Mouse (Mus musculus) forebrain, embryonic 11.5 days (tissue): ENCODE measurements around the gene Rgs6. TPM values are rescaled to one million over a fixed set of nuclear protein-coding genes. Genes with fewer than 3 reads are reported as not detected.

Experiments
- ATAC-seq: fragments of 200-750 bp; cut with Nextera tagmentation; replicated peaks from 2 replicates; pipeline ENCODE4 v1.8.0; 2017; ENCODE audit warnings: moderate TSS enrichment; ENCODE audit not compliant: low FRiP score
- DNase-seq: peaks from one replicate; pipeline ENCODE4 v3.0.0-alpha.2; 2017; ENCODE audit warnings: low spot score
- H3K27ac ChIP-seq: fragments of 300-500 bp; sonication (generic); 2 replicates; pipeline ENCODE4 v1.5.1; 2014; ENCODE audit warnings: low read depth, low read length
- H3K27me3 ChIP-seq: fragments of 300-500 bp; sonication (generic); 2 replicates; pipeline ENCODE4 v1.6.1; 2014; ENCODE audit warnings: mild to moderate bottlenecking, low read length, mixed read lengths; ENCODE audit not compliant: control insufficient read depth, insufficient read depth
- H3K36me3 ChIP-seq: fragments of 300-500 bp; sonication (generic); 2 replicates; pipeline ENCODE4 v1.6.1; 2014; ENCODE audit warnings: mild to moderate bottlenecking, low read length, moderate library complexity, mixed read lengths; ENCODE audit not compliant: control insufficient read depth, insufficient read depth
- H3K4me1 ChIP-seq: fragments of 300-500 bp; sonication (generic); replicated peaks from 2 replicates; pipeline ENCODE4 v1.6.1; 2014; ENCODE audit warnings: low read length, mixed read lengths; ENCODE audit not compliant: control insufficient read depth, insufficient read depth
- H3K4me2 ChIP-seq: fragments of 300-500 bp; sonication (generic); 2 replicates; pipeline ENCODE4 v1.6.1; 2014; ENCODE audit warnings: low read depth, mild to moderate bottlenecking, low read length, moderate library complexity, mixed read lengths; ENCODE audit not compliant: severe bottlenecking
- H3K4me3 ChIP-seq: fragments of 300-500 bp; sonication (generic); 2 replicates; pipeline ENCODE4 v1.5.1; 2014; ENCODE audit warnings: low read depth, low read length
- H3K9ac ChIP-seq: fragments of 300-500 bp; sonication (generic); 2 replicates; pipeline ENCODE4 v1.6.1; 2014; ENCODE audit warnings: low read length
- H3K9me3 ChIP-seq: fragments of 300-500 bp; sonication (generic); 2 replicates; pipeline ENCODE4 v1.6.1; 2016; ENCODE audit warnings: low read length, mixed read lengths; ENCODE audit not compliant: control insufficient read depth
- WGBS: fragments of 180-500 bp; shearing (Covaris S2); extraction: QIAGEN DNeasy Blood & Tissue Kit; methylation state at CpG from one replicate; pipeline ENCODE4 v1.1.7; 2014; 5-methylcytosine and 5-hydroxymethylcytosine counted together
- polyA plus RNA-seq: library from polyadenylated mRNA; unstranded; fragments of >200 nt; fragmentation: Nextera tagmentation; extraction: Ambion mirVana; gene quantifications from 2 replicates; pipeline ENCODE4 v1.2.1, GENCODE M21; 2014

Gene Rgs6
- polyA plus RNA-seq, 1 experiment from 2014 or later, result 0.72 TPM

GRCm38 (mm10) chr12:82780936-82781335 lies 192.8 kb downstream of the Rgs6 start:
- ATAC-seq (no peak), DNase-seq (no peak)
- Histone ChIP-seq H3K9ac (no peak overlapping the region), H3K4me2 (no peak overlapping the region), H3K27me3 (no peaks in the 10 kb centered on the region), H3K4me1 (no peaks in the 10 kb centered on the region), H3K9me3 (no peaks in the 10 kb centered on the region), H3K36me3 (no peaks in the 10 kb centered on the region), H3K4me3 (no peak overlapping the region), H3K27ac (no peak overlapping the region)
- WGBS, result 86% methylated on average over 5 of the region's 5 CpGs

GRCm38 (mm10) chr12:82781414-82781813 lies 193.3 kb downstream of the Rgs6 start:
- H3K36me3 ChIP-seq, result no peaks in the 10 kb centered on the region
- no peak overlapping the region for H3K4me3 ChIP-seq
- H3K9me3 ChIP-seq, result no peaks in the 10 kb centered on the region
- H3K4me1 ChIP-seq, result no peaks in the 10 kb centered on the region
- ATAC-seq, result no peak
- no peak overlapping the region for H3K9ac ChIP-seq
- 77% methylated on average over 5 of the region's 5 CpGs for WGBS
- H3K27ac ChIP-seq, result no peak overlapping the region
- H3K4me2 ChIP-seq, result no peak overlapping the region
- DNase-seq, result no peak
- no peaks in the 10 kb centered on the region for H3K27me3 ChIP-seq

- Histone ChIP-seq H3K9me3 (no peaks in the 10 kb centered on the region), H3K9ac (no peak overlapping the region), H3K4me3 (no peak overlapping the region), H3K36me3 (no peaks in the 10 kb centered on the region), H3K4me1 (no peaks in the 10 kb centered on the region), H3K4me2 (no peak overlapping the region), H3K27ac (no peak overlapping the region), H3K27me3 (no peaks in the 10 kb centered on the region)
- DNase-seq (no peak), ATAC-seq (no peak)
- 86% methylated on average over 3 of the region's 3 CpGs for WGBS
Observed at GRCm38 (mm10) chr12:82792122-82792521, 204.0 kb downstream of the Rgs6 start.

- 76% methylated on average over 6 of the region's 6 CpGs for WGBS
- no peak for ATAC-seq
- no peaks in the 10 kb centered on the region for H3K4me1 ChIP-seq
- no peak overlapping the region for H3K4me3 ChIP-seq
- H3K27me3 ChIP-seq, result no peaks in the 10 kb centered on the region
- DNase-seq, result no peak
- H3K9ac ChIP-seq, result no peak overlapping the region
- no peak overlapping the region for H3K27ac ChIP-seq
- H3K4me2 ChIP-seq, result no peak overlapping the region
- no peaks in the 10 kb centered on the region for H3K9me3 ChIP-seq
- no peaks in the 10 kb centered on the region for H3K36me3 ChIP-seq
Observed at GRCm38 (mm10) chr12:82799892-82800291, 211.8 kb downstream of the Rgs6 start.

- no peaks in the 10 kb centered on the region for H3K36me3 ChIP-seq
- WGBS, result 89% methylated on average over 6 of the region's 6 CpGs
- H3K9ac ChIP-seq, result no peak overlapping the region
- ATAC-seq (no peak), DNase-seq (no peak)
- no peaks in the 10 kb centered on the region for H3K27me3 ChIP-seq
- no peak overlapping the region for H3K4me2 ChIP-seq
- no peak overlapping the region for H3K4me3 ChIP-seq
- H3K4me1 ChIP-seq, result no peaks in the 10 kb centered on the region
- H3K27ac ChIP-seq, result no peak overlapping the region
- H3K9me3 ChIP-seq, result no peaks in the 10 kb centered on the region
Observed at GRCm38 (mm10) chr12:82801736-82802135, 213.6 kb downstream of the Rgs6 start.

- 79% methylated on average over 5 of the region's 5 CpGs for WGBS
- no peak overlapping the region for H3K27ac ChIP-seq
- H3K9ac ChIP-seq, result no peak overlapping the region
- H3K4me3 ChIP-seq, result no peak overlapping the region
- ATAC-seq (no peak), DNase-seq (no peak)
- no peaks in the 10 kb centered on the region for H3K27me3 ChIP-seq
- no peaks in the 10 kb centered on the region for H3K9me3 ChIP-seq
- H3K36me3 ChIP-seq, result no peaks in the 10 kb centered on the region
- no peak overlapping the region for H3K4me2 ChIP-seq
- no peaks in the 10 kb centered on the region for H3K4me1 ChIP-seq
Observed at GRCm38 (mm10) chr12:82802711-82803110, 214.6 kb downstream of the Rgs6 start.

GRCm38 (mm10) chr12:82805167-82805566 lies 217.1 kb downstream of the Rgs6 start:
- 97% methylated on average over 4 of the region's 4 CpGs for WGBS
- no peak for ATAC-seq
- H3K36me3 ChIP-seq, result no peaks in the 10 kb centered on the region
- no peak overlapping the region for H3K27ac ChIP-seq
- no peaks in the 10 kb centered on the region for H3K4me1 ChIP-seq
- no peak overlapping the region for H3K9ac ChIP-seq
- no peaks in the 10 kb centered on the region for H3K27me3 ChIP-seq
- no peak overlapping the region for H3K4me2 ChIP-seq
- H3K4me3 ChIP-seq, result no peak overlapping the region
- no peak for DNase-seq
- H3K9me3 ChIP-seq, result no peaks in the 10 kb centered on the region

GRCm38 (mm10) chr12:82810631-82811030 lies 222.5 kb downstream of the Rgs6 start:
- no peak overlapping the region for H3K9ac ChIP-seq
- H3K36me3 ChIP-seq, result no peaks in the 10 kb centered on the region
- H3K9me3 ChIP-seq, result no peaks in the 10 kb centered on the region
- H3K27me3 ChIP-seq, result no peaks in the 10 kb centered on the region
- no peak overlapping the region for H3K27ac ChIP-seq
- no peak overlapping the region for H3K4me2 ChIP-seq
- no peak for DNase-seq
- no peak for ATAC-seq
- WGBS, result 91% methylated on average over 3 of the region's 3 CpGs
- no peaks in the 10 kb centered on the region for H3K4me1 ChIP-seq
- no peak overlapping the region for H3K4me3 ChIP-seq

- H3K4me3 ChIP-seq, result no peak overlapping the region
- no peaks in the 10 kb centered on the region for H3K36me3 ChIP-seq
- no peaks in the 10 kb centered on the region for H3K9me3 ChIP-seq
- ATAC-seq (no peak), DNase-seq (no peak)
- H3K4me2 ChIP-seq, result no peak overlapping the region
- H3K9ac ChIP-seq, result no peak overlapping the region
- H3K27ac ChIP-seq, result no peak overlapping the region
- H3K4me1 ChIP-seq, result no peaks in the 10 kb centered on the region
- WGBS, result 90% methylated on average over 2 of the region's 2 CpGs
- no peaks in the 10 kb centered on the region for H3K27me3 ChIP-seq
Observed at GRCm38 (mm10) chr12:82815982-82816381, 227.9 kb downstream of the Rgs6 start.
